Mouse (Mus musculus) limb, embryonic 13.5 days (tissue): ENCODE data around the gene Osbpl3. TPM values are rescaled to one million over a fixed set of nuclear protein-coding genes. Genes with fewer than 3 reads are reported as not detected.

Source experiments
- ATAC-seq: fragments of 200-750 bp; cut with Nextera tagmentation; 2 replicates; pipeline ENCODE4 v1.8.0; 2017; ENCODE audit warnings: low read depth, moderate number of reproducible peaks, moderate TSS enrichment; ENCODE audit not compliant: low FRiP score
- H3K27ac ChIP-seq: fragments of 300-500 bp; sonication (generic); 2 replicates; pipeline ENCODE4 v1.5.1; 2015; ENCODE audit warnings: inconsistent platforms, mild to moderate bottlenecking, moderate library complexity
- H3K27me3 ChIP-seq: fragments of 300-500 bp; sonication (generic); 2 replicates; pipeline ENCODE4 v1.6.1; 2015; ENCODE audit warnings: mild to moderate bottlenecking, inconsistent platforms
- H3K36me3 ChIP-seq: fragments of 300-500 bp; sonication (generic); 2 replicates; pipeline ENCODE4 v1.6.1; 2015; ENCODE audit warnings: inconsistent platforms, mild to moderate bottlenecking, moderate library complexity
- H3K4me1 ChIP-seq: fragments of 300-500 bp; sonication (generic); 2 replicates; pipeline ENCODE4 v1.6.1; 2015; ENCODE audit warnings: inconsistent platforms
- H3K4me2 ChIP-seq: fragments of 300-500 bp; sonication (generic); replicated peaks from 2 replicates; pipeline ENCODE4 v1.6.1; 2015; ENCODE audit warnings: inconsistent platforms, mild to moderate bottlenecking, moderate library complexity
- H3K4me3 ChIP-seq: fragments of 300-500 bp; sonication (generic); 2 replicates; pipeline ENCODE4 v1.5.1; 2015; ENCODE audit warnings: moderate library complexity, mild to moderate bottlenecking, inconsistent platforms
- H3K9ac ChIP-seq: fragments of 300-500 bp; sonication (generic); 2 replicates; pipeline ENCODE4 v1.6.1; 2015; ENCODE audit warnings: mild to moderate bottlenecking, inconsistent platforms
- H3K9me3 ChIP-seq: fragments of 300-500 bp; sonication (generic); 2 replicates; pipeline ENCODE4 v1.6.1; 2016; ENCODE audit warnings: inconsistent platforms
- WGBS: fragments of 180-500 bp; shearing (Covaris S2); methylation state at CpG from one replicate; pipeline ENCODE4 v1.1.7; 2015; 5-methylcytosine and 5-hydroxymethylcytosine counted together
- polyA plus RNA-seq: library from polyadenylated mRNA; unstranded; fragments of >200 nt; fragmentation: Nextera tagmentation; extraction: Ambion mirVana; gene quantifications from 2 replicates; pipeline ENCODE4 v1.2.1, GENCODE M21; 2015

The Osbpl3 gene
- polyA plus RNA-seq, 1 experiment from 2014 or later: 15.3 TPM

DNA sequence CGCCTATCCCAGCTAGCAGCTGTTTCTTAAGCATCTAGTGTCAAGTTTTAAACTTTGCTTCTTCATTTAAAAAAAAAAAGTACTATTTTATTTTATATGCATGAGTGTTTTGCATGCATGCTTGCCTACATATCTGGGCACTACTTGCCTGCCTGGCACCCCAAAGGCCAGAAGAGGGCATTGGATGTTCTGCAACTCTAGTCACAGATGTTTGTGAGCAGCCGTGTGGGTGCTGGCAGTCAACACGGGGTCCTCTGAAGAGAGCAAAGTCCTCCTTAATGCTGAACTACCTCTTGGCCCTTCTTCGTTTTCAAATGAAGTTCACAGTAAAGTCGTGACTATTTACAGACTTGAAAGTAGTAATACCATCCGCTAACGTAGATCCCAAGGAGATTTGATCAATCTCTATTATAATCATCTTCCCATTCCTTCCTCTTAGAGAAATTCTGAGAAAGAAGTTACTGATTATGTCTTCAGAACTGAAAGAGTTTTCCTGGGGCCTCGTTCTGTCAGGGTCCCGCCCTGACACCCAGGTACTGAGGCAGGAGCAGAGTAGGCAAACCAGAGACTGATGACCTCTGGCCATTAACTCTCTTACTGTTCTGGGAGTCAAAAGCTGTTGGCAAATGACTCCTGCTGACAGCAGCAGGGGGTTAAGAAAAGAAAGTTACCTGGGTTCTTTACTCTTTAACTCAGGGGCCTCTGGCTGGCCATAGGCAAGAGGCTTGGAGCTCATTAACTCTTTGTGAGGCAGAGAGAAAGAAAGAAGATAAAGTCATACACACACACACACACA is 8.9 kb upstream of the Osbpl3 start:
- no peak overlapping the region for H3K9ac ChIP-seq
- no peak overlapping the region for H3K4me2 ChIP-seq
- H3K27me3 ChIP-seq: no peaks in the 10 kb centered on the region
- H3K36me3 ChIP-seq: no peaks in the 10 kb centered on the region
- 85% methylated on average over 9 of the region's 9 CpGs for WGBS
- H3K27ac ChIP-seq: no peak overlapping the region
- ATAC-seq: no peak
- no peaks in the 10 kb centered on the region for H3K9me3 ChIP-seq
- no peaks in the 10 kb centered on the region for H3K4me1 ChIP-seq
- H3K4me3 ChIP-seq: no peak overlapping the region

DNA sequence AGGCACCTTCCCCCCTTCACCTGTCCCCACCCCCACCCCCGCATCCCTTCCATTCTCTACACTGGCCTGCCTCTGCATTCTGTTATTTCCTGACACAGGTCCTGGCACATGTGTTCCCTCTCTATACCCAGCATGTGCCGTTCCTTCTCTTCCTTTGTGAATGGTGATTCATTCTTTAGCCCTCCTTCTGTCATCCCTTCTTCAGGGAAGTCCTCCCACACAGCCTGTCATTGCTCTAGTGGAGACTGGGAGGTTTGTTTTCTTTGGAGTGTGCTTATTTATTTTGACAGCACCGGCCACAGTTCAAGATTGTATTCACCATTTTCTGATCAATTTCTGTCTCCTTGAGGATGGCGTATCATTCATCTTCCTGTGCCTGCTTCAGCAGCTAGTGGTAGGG is 6.0 kb upstream of the Osbpl3 start:
- Histone ChIP-seq H3K27ac (no peak overlapping the region), H3K4me2 (no peak overlapping the region), H3K36me3 (no peaks in the 10 kb centered on the region), H3K9me3 (no peaks in the 10 kb centered on the region), H3K4me1 (0 out of 2 replicates have a peak, but pooled peaks cover under 1% of the 10 kb centered on the region), H3K27me3 (no peaks in the 10 kb centered on the region), H3K4me3 (no peak overlapping the region), H3K9ac (no peak overlapping the region)
- WGBS: 84% methylated on average over 4 of the region's 4 CpGs
- ATAC-seq: no peak

DNA sequence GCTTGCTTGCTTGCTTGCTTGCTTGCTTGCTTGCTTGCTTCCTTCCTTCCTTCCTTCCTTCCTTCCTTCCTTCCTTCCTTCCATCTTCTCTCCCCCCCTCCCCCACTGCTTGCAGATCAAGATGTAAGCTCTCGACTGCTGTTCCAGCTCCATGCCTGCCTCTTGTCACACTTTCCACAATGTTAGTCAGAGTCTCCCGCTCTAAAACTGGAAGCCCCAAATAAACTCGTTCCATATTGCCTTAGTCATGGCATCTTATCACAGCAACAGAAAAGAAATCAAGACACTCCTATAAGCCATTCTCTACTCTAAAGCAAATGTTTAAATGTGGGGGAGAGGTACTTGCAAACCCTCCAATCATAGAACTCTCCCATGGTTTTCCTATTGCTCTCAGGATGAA is 5.6 kb upstream of the Osbpl3 start:
- Histone ChIP-seq H3K4me2 (no peak overlapping the region), H3K4me1 (peaks cover 5% of the 10 kb centered on the region; the same call in 1 of the 2 replicates), H3K9me3 (no peaks in the 10 kb centered on the region), H3K27ac (no peak overlapping the region), H3K36me3 (no peaks in the 10 kb centered on the region), H3K4me3 (no peak overlapping the region), H3K27me3 (no peaks in the 10 kb centered on the region), H3K9ac (no peak overlapping the region)
- ATAC-seq: no peak
- 87% methylated on average over 3 of the region's 3 CpGs for WGBS

DNA sequence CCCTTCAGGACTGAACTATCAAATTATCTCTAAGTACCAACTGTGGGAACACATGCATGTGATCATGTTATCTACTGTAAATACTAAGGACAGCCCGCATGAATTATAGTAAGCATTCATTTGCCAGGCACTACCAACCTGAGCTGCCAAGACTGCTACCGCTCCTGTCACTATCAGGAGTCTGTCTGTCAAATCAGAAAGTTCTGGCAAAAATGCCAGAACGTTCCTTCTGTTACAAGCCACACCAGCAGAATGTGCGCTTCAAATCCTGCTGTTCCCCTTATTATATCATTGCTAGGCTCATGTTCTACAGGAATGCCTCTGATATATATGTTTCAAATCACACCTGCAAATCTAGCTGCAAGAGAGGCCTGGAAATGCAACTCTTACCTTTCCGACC is 4.6 kb upstream of the Osbpl3 start:
- Histone ChIP-seq H3K36me3 (no peaks in the 10 kb centered on the region), H3K9ac (no peak overlapping the region), H3K4me1 (peaks cover 8% of the 10 kb centered on the region; the same call in 1 of the 2 replicates), H3K9me3 (no peaks in the 10 kb centered on the region), H3K4me2 (no peak overlapping the region), H3K27ac (no peak overlapping the region), H3K4me3 (no peak overlapping the region), H3K27me3 (no peaks in the 10 kb centered on the region)
- ATAC-seq: no peak
- 90% methylated on average over 5 of the region's 5 CpGs for WGBS

DNA sequence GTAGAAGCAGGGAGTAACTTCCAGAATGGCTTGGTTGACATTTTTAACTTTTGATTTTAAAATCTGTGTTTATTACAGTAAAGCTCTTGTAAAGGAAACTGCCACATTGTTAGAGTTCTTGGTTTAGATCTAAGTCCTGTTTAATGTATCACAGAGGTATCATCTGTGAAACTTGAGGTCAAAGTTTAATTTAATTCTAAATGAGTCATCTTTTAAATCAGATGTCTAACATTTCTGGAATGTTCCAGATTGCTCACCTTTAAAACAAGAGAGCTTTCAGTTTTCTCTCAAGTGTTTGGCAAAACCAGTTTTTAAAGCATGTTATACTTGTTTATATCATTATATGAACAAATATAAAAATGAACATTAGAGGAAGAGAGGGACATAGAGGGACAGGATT is 4.2 kb upstream of the Osbpl3 start:
- peaks cover 8% of the 10 kb centered on the region; the same call in 1 of the 2 replicates for H3K4me1 ChIP-seq
- no peak overlapping the region for H3K27ac ChIP-seq
- no peaks in the 10 kb centered on the region for H3K9me3 ChIP-seq
- no peak overlapping the region for H3K4me2 ChIP-seq
- no peak for ATAC-seq
- H3K27me3 ChIP-seq: no peaks in the 10 kb centered on the region
- no peak overlapping the region for H3K9ac ChIP-seq
- no peaks in the 10 kb centered on the region for H3K36me3 ChIP-seq
- H3K4me3 ChIP-seq: no peak overlapping the region

DNA sequence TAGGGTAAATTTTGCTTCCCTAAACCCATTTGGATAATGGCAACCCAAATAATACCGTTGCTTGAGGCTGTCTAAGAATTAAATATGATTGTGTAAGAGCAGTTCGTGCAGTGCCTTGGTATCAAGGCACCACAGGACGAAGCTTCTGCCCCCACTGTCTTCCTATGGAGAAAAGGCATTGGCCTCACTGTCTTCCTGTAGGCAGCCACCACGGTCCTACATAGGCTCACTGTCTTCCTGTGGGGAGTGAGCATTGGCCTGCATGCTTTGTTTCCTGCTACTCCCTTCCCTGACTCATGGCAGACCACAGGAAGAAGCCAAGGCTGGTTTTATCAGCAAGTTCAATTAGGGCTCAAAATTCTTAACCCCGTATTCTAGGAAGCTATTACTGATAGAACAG is 3.3 kb upstream of the Osbpl3 start:
- ATAC-seq: no peak
- Histone ChIP-seq H3K4me3 (no peak overlapping the region), H3K9ac (no peak overlapping the region), H3K9me3 (no peaks in the 10 kb centered on the region), H3K27ac (no peak overlapping the region), H3K27me3 (peaks cover 5% of the 10 kb centered on the region; the same call in 1 of the 2 replicates), H3K4me2 (no peak overlapping the region), H3K36me3 (no peaks in the 10 kb centered on the region), H3K4me1 (peaks cover 18% of the 10 kb centered on the region)
- 82% methylated on average over 5 of the region's 5 CpGs for WGBS

DNA sequence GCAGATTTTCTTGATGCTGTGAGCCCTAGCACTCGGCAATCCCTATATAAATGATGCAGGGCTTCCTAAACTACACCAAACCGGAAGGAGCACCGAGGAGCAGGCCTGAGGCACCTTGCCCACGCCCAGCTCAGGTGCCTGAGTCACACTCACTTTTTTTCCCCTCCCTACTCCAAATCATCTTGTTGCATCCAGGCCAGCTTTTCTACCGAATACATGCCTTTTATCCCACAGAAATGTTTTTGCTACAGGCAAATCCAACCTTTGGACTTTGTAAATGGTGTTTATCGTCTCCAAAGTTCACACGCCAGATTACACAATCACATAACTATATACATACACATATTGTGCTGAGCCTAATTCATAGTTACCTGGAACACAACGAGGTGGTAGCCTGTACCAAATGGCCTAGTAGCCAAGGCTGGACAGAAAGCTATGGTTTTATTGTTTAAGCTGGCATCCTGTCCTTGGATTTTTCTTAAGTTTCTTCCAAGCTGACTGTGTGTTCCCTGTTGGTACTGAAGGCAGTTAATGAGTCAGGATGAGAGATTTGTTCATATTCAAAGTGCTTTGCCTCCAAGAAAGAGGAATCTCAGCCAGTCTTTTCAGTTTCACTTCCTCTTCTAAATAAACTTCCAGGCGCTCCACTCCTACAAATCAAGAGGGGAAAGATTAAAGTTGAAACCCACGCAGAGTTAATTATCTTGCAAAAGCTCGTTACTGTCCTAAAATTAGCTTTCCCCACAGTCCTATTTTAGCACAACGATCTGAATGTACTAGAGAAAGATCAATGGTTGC is 1.7 kb upstream of the Osbpl3 start:
- no peak overlapping the region for H3K4me2 ChIP-seq
- H3K9me3 ChIP-seq: no peaks in the 10 kb centered on the region
- no peaks in the 10 kb centered on the region for H3K36me3 ChIP-seq
- peaks cover 5% of the 10 kb centered on the region; the same call in 1 of the 2 replicates for H3K27me3 ChIP-seq
- no peak overlapping the region for H3K9ac ChIP-seq
- H3K27ac ChIP-seq: no peak overlapping the region
- H3K4me3 ChIP-seq: no peak overlapping the region
- 74% methylated on average over 12 of the region's 12 CpGs for WGBS
- peaks cover 30% of the 10 kb centered on the region for H3K4me1 ChIP-seq
- ATAC-seq: no peak

DNA sequence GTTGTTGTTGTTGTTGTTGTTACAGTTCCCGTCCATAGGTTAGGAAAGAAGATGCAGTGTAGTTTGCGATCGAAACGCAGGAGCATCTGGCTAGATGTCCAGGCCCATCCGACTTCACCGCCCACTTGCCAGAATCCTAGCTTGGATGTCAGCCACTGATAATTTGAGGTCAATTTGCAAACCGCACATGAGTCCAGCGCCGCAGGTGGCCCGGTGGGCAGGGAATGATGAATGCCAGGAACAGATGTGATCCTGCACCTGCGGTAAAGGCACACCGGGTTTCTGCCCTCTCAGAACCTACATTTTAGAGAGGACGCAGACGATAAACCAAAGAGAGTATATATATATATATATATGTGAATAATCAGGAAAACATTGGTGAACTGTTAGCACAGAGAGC is 705 bp upstream of the Osbpl3 start:
- peak overlapping the region; percentile 74 for H3K4me3 ChIP-seq
- H3K4me1 ChIP-seq: peaks cover 36% of the 10 kb centered on the region
- H3K4me2 ChIP-seq: peak overlapping the region; percentile 98
- WGBS: 59% methylated on average over 14 of the region's 14 CpGs
- no peak for ATAC-seq
- peaks cover 5% of the 10 kb centered on the region; the same call in 1 of the 2 replicates for H3K27me3 ChIP-seq
- H3K9me3 ChIP-seq: no peaks in the 10 kb centered on the region
- no peaks in the 10 kb centered on the region for H3K36me3 ChIP-seq
- H3K9ac ChIP-seq: no peak overlapping the region
- H3K27ac ChIP-seq: no peak overlapping the region

DNA sequence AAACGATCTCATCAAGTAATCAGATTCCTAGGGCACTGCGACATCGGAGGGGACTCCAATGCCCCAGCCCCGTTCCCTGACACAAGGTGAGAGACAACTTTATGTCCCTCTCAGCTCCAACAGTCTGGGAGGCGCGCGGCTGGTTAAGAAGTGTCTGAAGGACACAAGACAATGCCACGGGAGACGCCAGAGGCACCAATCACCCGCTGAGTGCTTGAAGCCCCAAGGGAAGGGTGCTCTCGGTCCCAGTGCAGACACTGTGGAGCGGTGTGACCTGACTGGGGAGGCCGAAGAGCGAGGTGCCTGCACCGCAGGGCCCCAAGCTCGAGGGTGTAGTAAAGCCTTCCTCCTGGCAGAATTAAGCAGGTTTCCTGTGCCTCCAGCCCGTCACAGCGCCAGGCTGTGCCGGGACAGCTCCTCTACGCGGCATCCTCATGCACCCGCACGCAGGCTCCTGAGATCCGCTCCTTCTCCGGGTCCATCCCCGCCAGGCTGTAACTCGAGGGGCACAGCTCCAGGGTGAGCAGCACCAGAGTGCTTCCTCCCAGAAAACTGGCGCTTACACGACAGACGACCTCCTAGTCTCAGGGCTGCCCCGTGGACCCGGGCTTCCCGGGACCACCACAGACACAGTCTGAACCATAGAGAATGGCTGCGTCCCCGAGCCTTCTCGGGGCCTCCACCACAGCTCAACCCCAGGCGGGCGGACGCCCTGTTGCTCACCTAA is 736 bp downstream of the Osbpl3 start:
- Histone ChIP-seq H3K36me3 (no peaks in the 10 kb centered on the region), H3K9me3 (no peaks in the 10 kb centered on the region), H3K27me3 (peaks cover 5% of the 10 kb centered on the region; the same call in 1 of the 2 replicates), H3K4me1 (peaks cover 36% of the 10 kb centered on the region), H3K27ac (peak overlapping the region; percentile 87), H3K4me3 (peak overlapping the region; percentile 74), H3K9ac (peak overlapping the region; percentile 85), H3K4me2 (peak overlapping the region; percentile 98)
- WGBS: under 1% methylated on average over 39 of the region's 39 CpGs
- peak; percentile 33 for ATAC-seq

DNA sequence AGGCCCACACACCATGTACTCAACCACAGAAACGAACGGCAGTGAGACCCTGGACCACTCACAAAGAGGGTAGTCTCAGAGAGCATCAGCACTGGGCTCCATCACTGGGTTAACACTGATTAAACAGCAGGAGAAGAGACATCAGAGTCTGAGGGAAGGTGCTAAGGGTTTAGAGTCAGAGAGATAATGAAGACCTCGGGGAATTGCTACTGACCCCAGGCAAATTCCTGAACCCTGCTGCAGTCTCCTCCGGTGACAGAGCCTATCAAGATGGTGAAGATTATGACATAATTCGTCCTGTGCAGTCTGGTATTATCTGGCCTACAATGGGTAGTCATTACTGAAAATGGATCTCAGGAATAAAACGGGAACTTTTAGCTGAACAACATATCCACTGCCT is 2.4 kb downstream of the Osbpl3 start:
- Histone ChIP-seq H3K36me3 (no peaks in the 10 kb centered on the region), H3K27me3 (peaks cover 5% of the 10 kb centered on the region; the same call in 1 of the 2 replicates), H3K9me3 (no peaks in the 10 kb centered on the region), H3K9ac (no peak overlapping the region), H3K4me1 (peaks cover 36% of the 10 kb centered on the region), H3K27ac (no peak overlapping the region), H3K4me3 (no peak overlapping the region), H3K4me2 (peak overlapping the region; percentile 14; the same call in 1 of the 2 replicates)
- WGBS: 56% methylated on average over 6 of the region's 6 CpGs
- ATAC-seq: no peak

DNA sequence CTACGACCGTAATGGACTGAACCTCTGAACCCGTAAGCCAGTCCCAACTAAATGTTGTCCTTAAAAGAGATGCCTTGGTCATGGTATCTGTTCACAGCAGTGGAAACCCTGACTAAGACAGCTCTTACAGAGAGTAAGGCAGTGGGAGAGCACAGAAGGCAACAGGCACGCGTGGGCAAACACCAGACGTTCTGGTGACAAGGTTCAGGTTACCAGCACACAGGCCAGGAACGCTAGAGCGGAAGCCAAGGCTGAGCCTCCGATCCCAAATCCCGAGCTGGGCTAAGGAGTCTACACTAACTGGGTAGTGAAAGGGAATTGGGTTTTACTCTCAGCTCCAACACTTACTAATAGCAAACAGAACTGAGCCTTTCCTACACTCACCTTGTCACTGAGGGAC is 3.8 kb downstream of the Osbpl3 start:
- Histone ChIP-seq H3K9me3 (no peaks in the 10 kb centered on the region), H3K4me1 (peaks cover 36% of the 10 kb centered on the region), H3K4me2 (no peak overlapping the region), H3K27ac (no peak overlapping the region), H3K4me3 (no peak overlapping the region), H3K36me3 (no peaks in the 10 kb centered on the region), H3K27me3 (peaks cover 5% of the 10 kb centered on the region; the same call in 1 of the 2 replicates), H3K9ac (no peak overlapping the region)
- 78% methylated on average over 10 of the region's 10 CpGs for WGBS
- no peak for ATAC-seq

DNA sequence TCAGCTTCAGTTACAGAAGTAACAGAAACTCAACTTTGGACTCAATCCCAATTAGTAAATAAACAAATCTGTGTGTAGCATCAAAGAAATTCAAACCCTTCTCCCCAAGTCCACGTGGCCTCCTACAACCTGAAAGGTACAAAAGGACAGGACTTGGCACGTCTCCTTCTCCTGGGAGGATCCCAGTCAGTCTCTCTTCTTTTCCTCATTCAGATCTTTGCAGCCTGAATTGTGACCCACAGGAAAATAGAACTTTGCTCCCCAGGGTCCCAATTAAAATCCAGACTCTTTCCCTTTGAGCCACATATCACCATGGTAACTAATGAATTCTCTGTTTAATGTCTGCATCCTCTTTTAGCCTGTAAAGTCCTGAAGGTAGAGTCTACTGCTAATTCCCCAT is 10.4 kb downstream of the Osbpl3 start:
- Histone ChIP-seq H3K4me1 (0 out of 2 replicates have a peak, but pooled peaks cover 3% of the 10 kb centered on the region), H3K27ac (no peak overlapping the region), H3K4me2 (no peak overlapping the region), H3K9me3 (no peaks in the 10 kb centered on the region), H3K27me3 (no peaks in the 10 kb centered on the region), H3K4me3 (no peak overlapping the region), H3K9ac (no peak overlapping the region), H3K36me3 (no peaks in the 10 kb centered on the region)
- no peak for ATAC-seq
- WGBS: 72% methylated on average over 2 of the region's 2 CpGs
